ENCODE assay signal across 10 mouse cellular contexts in genomic region chr3:86544785-86545184, GRCm38 (mm10). TPM values are rescaled to one million over a fixed set of nuclear protein-coding genes. Genes with fewer than 3 reads are reported as not detected.
A peak's percentile ranks its signal among the peaks of the same experiment; 100 is the strongest.
DNase-seq lines count a peak whose midpoint lies in the region; ATAC-seq and TF ChIP-seq lines count a peak whose summit lies in the region.
"Had no signal": no experiment of that assay in that cellular context is flagged by ENCODE, and none has a peak within 500 bp of the region (broad histone marks: within the 10 kb centered on the region; RNA-seq: fewer than 3 reads in every experiment).

No protein-coding gene starts in this region.

- H3K9ac ChIP-seq in heart, embryonic 13.5 days: no peak overlapping the region; the same call in 1 of the 2 replicates
- peak overlapping the region; percentile 69 for H3K9ac ChIP-seq in embryonic facial prominence, embryonic 11.5 days (replicated peaks; ENCODE audit: low read length)
- peak overlapping the region; percentile 53 for H3K9ac ChIP-seq in intestine, postnatal 0 days (ENCODE audit: low read depth, low read length)
- peak overlapping the region; percentile 74 for H3K9ac ChIP-seq in neural tube, embryonic 13.5 days
- H3K9ac ChIP-seq in kidney, embryonic 14.5 days (ENCODE audit: low read depth, low read length): no peak overlapping the region
- H3K9ac ChIP-seq: lung, embryonic 14.5 days had no signal

- no peak for TF ChIP-seq CTCF in intestine, postnatal 0 days (IDR thresholded peaks at IDR 0.05; ENCODE audit: low read depth)

- 44% methylated on average over 3 of the region's 3 CpGs for WGBS in heart, embryonic 13.5 days
- 11% methylated on average over 3 of the region's 3 CpGs for WGBS in embryonic facial prominence, embryonic 11.5 days
- 48% methylated on average over 3 of the region's 3 CpGs for WGBS in intestine, postnatal 0 days
- WGBS in neural tube, embryonic 13.5 days: 25% methylated on average over 3 of the region's 3 CpGs
- WGBS in kidney, embryonic 14.5 days: 34% methylated on average over 3 of the region's 3 CpGs

- H3K9me3 ChIP-seq in heart, embryonic 13.5 days: no peaks in the 10 kb centered on the region
- no peaks in the 10 kb centered on the region for H3K9me3 ChIP-seq in embryonic facial prominence, embryonic 11.5 days (replicated peaks; ENCODE audit: control insufficient read depth, low read length)
- no peaks in the 10 kb centered on the region for H3K9me3 ChIP-seq in intestine, postnatal 0 days (ENCODE audit: control insufficient read depth)
- no peaks in the 10 kb centered on the region for H3K9me3 ChIP-seq in neural tube, embryonic 13.5 days
- no peaks in the 10 kb centered on the region for H3K9me3 ChIP-seq in kidney, embryonic 14.5 days (ENCODE audit: control insufficient read depth, low read length)

- ATAC-seq in heart, embryonic 13.5 days (ENCODE audit: extremely low read depth, insufficient number of reproducible peaks, low FRiP score, low TSS enrichment): no peak
- ATAC-seq in embryonic facial prominence, embryonic 11.5 days (replicated peaks; ENCODE audit: insufficient number of reproducible peaks, low FRiP score, low TSS enrichment, low read depth): no peak
- no peak for ATAC-seq in intestine, postnatal 0 days
- no peak for ATAC-seq in neural tube, embryonic 13.5 days (ENCODE audit: low read depth)
- ATAC-seq in kidney, embryonic 14.5 days (ENCODE audit: low FRiP score, low TSS enrichment): no peak
- no peak for ATAC-seq in CD4-positive, CD25-positive, alpha-beta regulatory T cell, adult 4 months

- H3K27ac ChIP-seq in heart, embryonic 13.5 days (replicated peaks): no peak overlapping the region
- H3K27ac ChIP-seq in embryonic facial prominence, embryonic 11.5 days (replicated peaks; ENCODE audit: low read depth, low read length): peak overlapping the region; percentile 59; the same call in 1 of the 2 replicates
- H3K27ac ChIP-seq in intestine, postnatal 0 days (ENCODE audit: low read depth, low read length): peak overlapping the region; percentile 42
- H3K27ac ChIP-seq in neural tube, embryonic 13.5 days (replicated peaks): peak overlapping the region; percentile 84
- H3K27ac ChIP-seq in kidney, embryonic 14.5 days (ENCODE audit: low read depth, low read length): no peak overlapping the region

- H3K36me3 ChIP-seq in heart, embryonic 13.5 days: no peaks in the 10 kb centered on the region
- no peaks in the 10 kb centered on the region for H3K36me3 ChIP-seq in embryonic facial prominence, embryonic 11.5 days (replicated peaks; ENCODE audit: control insufficient read depth, insufficient read depth, low read depth, low read length)
- H3K36me3 ChIP-seq in intestine, postnatal 0 days (ENCODE audit: control insufficient read depth, insufficient read depth): peaks cover 10% of the 10 kb centered on the region; the same call in 1 of the 2 replicates
- no peaks in the 10 kb centered on the region for H3K36me3 ChIP-seq in neural tube, embryonic 13.5 days
- H3K36me3 ChIP-seq in kidney, embryonic 14.5 days (ENCODE audit: control insufficient read depth, insufficient read depth, low read length): no peaks in the 10 kb centered on the region

- DNase-seq in heart, adult 18-20 months: no peak
- peak; percentile 78 for DNase-seq in embryonic facial prominence, embryonic 11.5 days (ENCODE audit: low spot score)
- no peak for DNase-seq in T-cell, adult 2 months (ENCODE audit: low spot score)
- DNase-seq: cerebellum, adult 9-11 months; lung, embryonic 14.5 days had no signal

- peaks cover 25% of the 10 kb centered on the region for H3K4me1 ChIP-seq in heart, embryonic 13.5 days
- no peaks in the 10 kb centered on the region for H3K4me1 ChIP-seq in embryonic facial prominence, embryonic 11.5 days (ENCODE audit: control insufficient read depth, insufficient read depth, low read length)
- H3K4me1 ChIP-seq in intestine, postnatal 0 days (replicated peaks; ENCODE audit: control insufficient read depth, insufficient read depth, low read length): no peaks in the 10 kb centered on the region
- H3K4me1 ChIP-seq in neural tube, embryonic 13.5 days (replicated peaks): peaks cover 41% of the 10 kb centered on the region
- H3K4me1 ChIP-seq in kidney, embryonic 14.5 days (ENCODE audit: control insufficient read depth, insufficient read depth, low read length): peaks cover 8% of the 10 kb centered on the region; the same call in 1 of the 2 replicates

- H3K4me3 ChIP-seq in heart, embryonic 13.5 days: no peak overlapping the region
- peak overlapping the region; percentile 45 for H3K4me3 ChIP-seq in embryonic facial prominence, embryonic 11.5 days (ENCODE audit: low read depth, low read length)
- H3K4me3 ChIP-seq in intestine, postnatal 0 days (ENCODE audit: low read depth, low read length): peak overlapping the region; percentile 39
- peak overlapping the region; percentile 46 for H3K4me3 ChIP-seq in neural tube, embryonic 13.5 days
- H3K4me3 ChIP-seq in kidney, embryonic 14.5 days (ENCODE audit: low read length): no peak overlapping the region

- H3K27me3 ChIP-seq in heart, embryonic 13.5 days (replicated peaks): peaks cover 26% of the 10 kb centered on the region
- no peaks in the 10 kb centered on the region for H3K27me3 ChIP-seq in embryonic facial prominence, embryonic 11.5 days (ENCODE audit: control insufficient read depth, insufficient read depth, low read length)
- H3K27me3 ChIP-seq in intestine, postnatal 0 days (replicated peaks; ENCODE audit: control insufficient read depth, insufficient read depth, low read length): no peaks in the 10 kb centered on the region
- peaks cover 13% of the 10 kb centered on the region for H3K27me3 ChIP-seq in neural tube, embryonic 13.5 days
- peaks cover 25% of the 10 kb centered on the region for H3K27me3 ChIP-seq in kidney, embryonic 14.5 days (ENCODE audit: control insufficient read depth, insufficient read depth, low read length)

- peak overlapping the region; percentile 40 for H3K4me2 ChIP-seq in heart, embryonic 13.5 days
- no peak overlapping the region for H3K4me2 ChIP-seq in embryonic facial prominence, embryonic 11.5 days (ENCODE audit: low read depth, low read length)
- H3K4me2 ChIP-seq in intestine, postnatal 0 days (replicated peaks; ENCODE audit: low read depth): 0 out of 2 replicates have a peak overlapping the region, but pooled peaks have one; percentile 9
- H3K4me2 ChIP-seq in neural tube, embryonic 13.5 days: peak overlapping the region; percentile 48
- no peak overlapping the region for H3K4me2 ChIP-seq in kidney, embryonic 14.5 days (replicated peaks; ENCODE audit: low read depth, low read length)
- H3K4me2 ChIP-seq: lung, embryonic 14.5 days had no signal

RNA-seq across cellular contexts. Expression of gene Mab21l2, which starts 3.6 kb away (rescaled TPM):
- polyA plus RNA-seq in heart, embryonic 13.5 days (2015; fragmentation: Nextera tagmentation; extraction: Ambion mirVana): 2.4 and 4.3 TPM in 2 replicates
- total RNA-seq in heart, adult 18-20 months (2021): under 1 TPM in 1 of 2 experiments, not detected in 1; 0.17 TPM
- 156 and 171 TPM in 2 replicates for polyA plus RNA-seq in embryonic facial prominence, embryonic 11.5 days (2014; fragmentation: Nextera tagmentation; extraction: Ambion mirVana)
- polyA plus RNA-seq in intestine, postnatal 0 days (2015; fragmentation: Nextera tagmentation; extraction: Ambion mirVana): 37.2 and 38.9 TPM in 2 replicates
- 226 and 250 TPM in 2 replicates for polyA plus RNA-seq in neural tube, embryonic 13.5 days (2015; fragmentation: Nextera tagmentation; extraction: Ambion mirVana)
- polyA plus RNA-seq in kidney, embryonic 14.5 days (2014; fragmentation: Nextera tagmentation; extraction: Ambion mirVana): 0.30 and 0.34 TPM in 2 replicates
- under 1 TPM; 0.32 to 0.44 TPM for polyA plus RNA-seq in CD4-positive, CD25-positive, alpha-beta regulatory T cell, adult 4 months (2017; shearing (Covaris generic))

Comparison
In these comparisons a context has a peak if more than half of its experiments do, and no peak if none do; other contexts are left out.
1. H3K27ac ChIP-seq: peak in embryonic facial prominence, embryonic 11.5 days (single experiment), intestine, postnatal 0 days (single experiment) and neural tube, embryonic 13.5 days (single experiment); none in heart, embryonic 13.5 days (single experiment) and kidney, embryonic 14.5 days (single experiment).
2. H3K4me2 ChIP-seq: peak in heart, embryonic 13.5 days (single experiment), intestine, postnatal 0 days (single experiment) and neural tube, embryonic 13.5 days (single experiment); none in embryonic facial prominence, embryonic 11.5 days (single experiment) and kidney, embryonic 14.5 days (single experiment).
3. H3K4me3 ChIP-seq: peak in embryonic facial prominence, embryonic 11.5 days (single experiment), intestine, postnatal 0 days (single experiment) and neural tube, embryonic 13.5 days (single experiment); none in heart, embryonic 13.5 days (single experiment) and kidney, embryonic 14.5 days (single experiment).
4. H3K9ac ChIP-seq: peak in embryonic facial prominence, embryonic 11.5 days (single experiment), intestine, postnatal 0 days (single experiment) and neural tube, embryonic 13.5 days (single experiment); none in heart, embryonic 13.5 days (single experiment) and kidney, embryonic 14.5 days (single experiment).